Mouse (Mus musculus): Measurements from ENCODE around the gene Mpig6b.
A peak's percentile ranks its signal among the peaks of the same experiment; 100 is the strongest.

Mpig6b gene

GRCm38 (mm10) chr17:35088825-35089644, 23.1 kb upstream of the Mpig6b start, which contains the start of gene Abhd16a:
Abhd16a (plus strand) TSS chr17:35089263.
- peak; percentile 83 for ATAC-seq (ENCODE audit: insufficient number of reproducible peaks, low FRiP score, low TSS enrichment)

- ATAC-seq (ENCODE audit: insufficient number of reproducible peaks, low FRiP score, low TSS enrichment) = no peak
Observed at GRCm38 (mm10) chr17:35088151-35088550, 22.2 kb upstream of the Mpig6b start.

GRCm38 (mm10) chr17:35085208-35085865, 19.4 kb upstream of the Mpig6b start, which contains the start of gene Ly6g6f:
Ly6g6f (minus strand) TSS chr17:35085610.
- no peak for ATAC-seq (ENCODE audit: insufficient number of reproducible peaks, low FRiP score, low TSS enrichment)

DNA sequence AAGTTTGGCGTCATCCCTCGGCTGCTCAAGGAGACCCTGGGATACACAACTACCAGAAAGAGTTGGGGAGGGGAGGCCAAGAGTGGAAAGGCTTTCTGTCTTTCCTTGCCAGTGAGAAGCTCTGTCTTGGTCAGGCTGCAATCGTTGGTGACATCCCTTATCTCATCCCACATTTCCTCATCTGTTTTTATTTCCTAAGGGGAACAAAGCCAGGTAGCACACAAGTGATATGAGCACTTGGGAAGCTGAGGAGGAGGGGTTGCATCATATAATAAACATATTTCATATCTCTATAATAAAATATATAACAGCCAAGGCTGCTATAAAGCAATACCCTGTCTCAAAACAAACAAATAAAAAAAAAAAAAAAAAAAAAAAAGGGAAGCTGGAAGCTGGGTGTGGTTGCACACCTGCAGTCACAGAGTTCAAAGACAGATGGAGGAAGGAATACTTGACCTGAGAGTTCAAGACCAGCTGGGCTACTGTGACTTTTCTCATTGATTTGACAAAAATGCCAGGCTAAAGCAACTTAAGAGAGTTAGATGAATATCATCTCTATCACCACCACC, 18.0 kb upstream of the Mpig6b start:
- ATAC-seq (ENCODE audit: insufficient number of reproducible peaks, low FRiP score, low TSS enrichment) = no peak

DNA sequence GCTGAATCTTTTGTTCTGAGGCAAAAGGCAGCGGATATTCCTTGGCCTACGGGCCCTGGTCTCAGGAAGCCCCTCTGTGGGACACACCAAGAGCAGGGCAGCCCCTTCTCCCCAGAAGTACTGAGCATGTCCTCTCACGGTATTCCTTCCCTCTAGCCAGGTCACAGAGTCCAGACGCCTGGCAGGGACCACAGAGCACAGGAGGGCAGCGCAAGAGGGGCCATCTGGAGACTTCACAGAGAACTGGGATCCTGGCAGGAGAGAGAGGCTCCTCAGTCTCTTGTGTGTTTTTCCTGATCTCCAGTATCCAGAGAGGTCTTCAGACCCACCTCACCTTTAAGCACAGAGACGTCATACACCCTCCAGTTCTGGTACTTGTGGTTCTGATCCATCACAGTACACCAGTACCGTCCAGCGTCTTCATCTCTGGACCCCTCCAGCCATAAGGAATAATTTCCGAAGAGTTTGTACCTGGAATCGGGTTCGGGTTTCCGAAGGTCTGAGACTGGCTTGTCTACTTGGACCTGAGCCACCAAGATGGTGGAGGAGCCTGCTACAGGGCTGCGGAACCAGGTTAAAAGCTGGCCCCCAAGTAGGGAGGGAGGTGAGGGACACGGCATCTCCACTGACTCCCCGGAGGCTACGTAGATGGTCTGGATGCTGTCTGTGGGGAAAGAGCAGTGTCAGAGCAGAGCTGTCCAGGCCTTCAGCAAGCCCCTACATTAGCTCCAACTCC, 17.0 kb upstream of the Mpig6b start:
- peak; percentile 65; the same call in 1 of the 2 replicates for ATAC-seq (ENCODE audit: insufficient number of reproducible peaks, low FRiP score, low TSS enrichment)

DNA sequence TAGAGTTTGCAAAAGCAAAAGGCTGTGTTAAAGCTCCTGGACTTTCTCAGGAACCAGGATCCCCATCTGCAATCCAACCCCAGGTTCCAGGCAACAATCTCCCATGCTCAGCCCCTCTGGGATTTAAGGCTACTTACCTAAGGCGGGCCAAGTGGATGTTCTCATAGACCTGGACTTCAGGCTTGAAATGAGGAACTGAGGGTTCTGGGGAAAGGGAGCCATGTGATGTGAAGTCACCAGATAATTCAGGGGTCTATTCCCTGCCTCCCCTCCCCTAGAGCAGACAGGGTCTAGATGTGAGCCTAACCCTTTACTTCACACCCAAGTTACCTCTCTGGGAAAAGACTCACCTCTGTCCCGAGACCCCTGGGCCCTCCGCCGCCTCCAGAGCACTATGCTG, 14.7 kb upstream of the Mpig6b start:
- no peak for ATAC-seq (ENCODE audit: insufficient number of reproducible peaks, low FRiP score, low TSS enrichment)

GRCm38 (mm10) chr17:35080248-35080647, 14.3 kb upstream of the Mpig6b start:
- ATAC-seq (ENCODE audit: insufficient number of reproducible peaks, low FRiP score, low TSS enrichment) = no peak

DNA sequence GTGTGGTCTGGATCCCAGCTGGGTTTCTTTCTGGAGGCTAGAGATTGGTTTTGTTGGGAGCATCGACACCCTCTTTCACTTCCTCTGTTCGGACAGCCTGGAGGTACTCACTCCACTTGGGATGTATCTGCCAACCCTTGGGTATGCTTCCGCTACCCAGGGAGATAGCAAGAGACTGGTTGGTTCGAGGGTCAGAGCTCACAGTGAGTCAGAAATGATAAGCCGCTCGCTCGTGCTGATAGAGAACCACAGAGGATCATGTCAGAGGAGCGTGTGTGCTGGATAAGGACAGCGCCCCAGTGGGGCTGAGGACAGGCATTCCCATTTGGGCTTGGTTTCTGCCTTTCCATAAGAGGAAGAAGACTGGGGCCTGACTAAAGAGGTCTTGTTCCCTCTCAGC, 13.8 kb upstream of the Mpig6b start:
- ATAC-seq (ENCODE audit: insufficient number of reproducible peaks, low FRiP score, low TSS enrichment) = no peak

GRCm38 (mm10) chr17:35077786-35078233, 11.8 kb upstream of the Mpig6b start, which contains the start of gene Ly6g6d:
Ly6g6d (minus strand) TSS chr17:35078065.
- ATAC-seq (ENCODE audit: insufficient number of reproducible peaks, low FRiP score, low TSS enrichment) = peak; percentile 46; the same call in 1 of the 2 replicates

DNA sequence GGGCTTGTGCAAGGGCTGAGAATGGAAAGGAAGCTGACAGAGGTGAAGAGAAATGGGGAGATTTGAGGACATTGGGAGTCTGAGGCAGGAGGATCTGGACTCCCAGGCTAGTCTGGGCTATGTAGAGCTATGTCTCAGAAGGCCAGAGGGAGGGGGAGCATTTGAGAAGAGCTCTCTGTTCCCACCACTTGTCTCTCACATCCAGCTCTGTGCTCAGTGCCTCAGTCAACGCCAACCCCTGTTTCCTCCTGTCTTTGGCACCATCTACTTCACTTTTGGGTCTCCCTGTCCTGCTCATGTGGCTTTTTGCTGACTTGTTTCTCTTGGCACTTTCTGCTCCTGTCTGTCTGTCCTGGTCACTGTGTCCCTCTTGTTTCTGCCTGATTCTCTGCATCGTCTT, 11.3 kb upstream of the Mpig6b start:
- ATAC-seq (ENCODE audit: insufficient number of reproducible peaks, low FRiP score, low TSS enrichment) = no peak

GRCm38 (mm10) chr17:35076507-35077176, 10.7 kb upstream of the Mpig6b start, which contains the start of gene Ly6g6e:
Ly6g6e (plus strand) TSS chr17:35076902.
- no peak for ATAC-seq (ENCODE audit: insufficient number of reproducible peaks, low FRiP score, low TSS enrichment)

- ATAC-seq (ENCODE audit: insufficient number of reproducible peaks, low FRiP score, low TSS enrichment) = peak; percentile 57
Observed at GRCm38 (mm10) chr17:35074097-35074496, 8.1 kb upstream of the Mpig6b start.

GRCm38 (mm10) chr17:35071454-35071853, 5.5 kb upstream of the Mpig6b start:
- no peak for ATAC-seq (ENCODE audit: insufficient number of reproducible peaks, low FRiP score, low TSS enrichment)

DNA sequence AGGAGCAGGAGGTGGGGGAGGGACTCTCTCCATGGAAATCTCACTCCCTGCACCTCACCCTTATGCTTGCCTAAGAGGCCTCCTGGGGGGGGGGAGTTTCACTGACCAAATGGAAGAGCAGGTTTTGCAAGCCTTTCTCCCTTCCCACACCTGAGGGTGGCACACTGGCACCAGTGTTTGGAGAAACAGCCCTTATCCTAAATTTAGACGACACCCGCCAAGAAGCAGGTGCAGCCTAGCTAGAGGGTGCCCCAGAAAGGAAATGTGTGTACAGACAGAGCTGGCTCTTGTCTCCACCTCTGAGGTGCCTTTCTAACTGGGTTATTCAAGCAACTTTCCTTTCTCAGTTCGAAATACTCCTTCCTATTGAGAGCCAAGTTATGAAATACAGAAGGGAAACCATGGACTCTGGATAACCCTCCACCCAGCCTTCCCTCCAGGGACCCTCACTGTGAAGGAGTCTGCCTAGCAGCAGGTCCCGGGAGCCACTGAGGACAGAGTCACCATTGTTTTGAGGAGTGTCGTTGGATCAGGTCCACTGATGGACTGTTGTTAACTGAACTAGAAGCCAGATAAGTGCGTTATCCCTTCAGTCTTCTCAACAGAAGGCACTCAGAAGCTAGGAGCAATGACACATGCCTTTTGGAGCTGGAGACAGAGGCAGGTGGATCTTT, 4.7 kb upstream of the Mpig6b start:
- ATAC-seq (ENCODE audit: insufficient number of reproducible peaks, low FRiP score, low TSS enrichment) = peak; percentile 87

DNA sequence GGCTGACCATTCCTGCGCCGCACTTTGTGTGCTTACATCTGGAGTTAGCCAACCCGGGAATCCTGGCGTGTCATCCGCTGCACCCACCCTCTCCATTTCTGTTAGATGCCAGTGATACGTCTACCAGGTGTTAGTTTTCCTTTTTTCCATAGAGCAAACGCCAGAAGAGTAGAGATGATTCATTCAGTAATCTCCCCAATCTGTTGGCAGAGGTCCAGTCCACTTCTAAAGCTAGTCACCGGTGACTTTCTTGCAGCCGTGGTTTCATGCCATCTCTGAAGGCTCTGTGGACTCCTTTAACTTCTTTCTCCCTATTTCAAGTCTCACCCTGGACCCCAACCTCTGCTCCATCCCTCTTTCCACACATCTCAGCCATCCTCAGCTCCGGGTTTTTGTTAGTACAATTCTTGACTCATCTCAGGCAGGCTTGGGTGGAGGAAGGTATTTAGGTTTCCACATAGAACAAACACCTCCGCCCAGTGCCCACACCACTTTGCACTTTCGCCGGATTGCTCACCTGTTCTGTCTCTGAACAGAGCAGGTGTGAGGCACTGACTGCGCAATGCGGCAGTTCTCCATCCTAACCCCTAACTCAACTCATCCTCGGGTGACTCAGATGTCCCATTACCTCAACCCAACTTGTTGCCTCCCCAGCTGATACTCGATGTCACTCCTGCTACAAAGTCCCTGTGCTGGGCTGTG, 2.4 kb upstream of the Mpig6b start:
- ATAC-seq (ENCODE audit: insufficient number of reproducible peaks, low FRiP score, low TSS enrichment) = no peak

DNA sequence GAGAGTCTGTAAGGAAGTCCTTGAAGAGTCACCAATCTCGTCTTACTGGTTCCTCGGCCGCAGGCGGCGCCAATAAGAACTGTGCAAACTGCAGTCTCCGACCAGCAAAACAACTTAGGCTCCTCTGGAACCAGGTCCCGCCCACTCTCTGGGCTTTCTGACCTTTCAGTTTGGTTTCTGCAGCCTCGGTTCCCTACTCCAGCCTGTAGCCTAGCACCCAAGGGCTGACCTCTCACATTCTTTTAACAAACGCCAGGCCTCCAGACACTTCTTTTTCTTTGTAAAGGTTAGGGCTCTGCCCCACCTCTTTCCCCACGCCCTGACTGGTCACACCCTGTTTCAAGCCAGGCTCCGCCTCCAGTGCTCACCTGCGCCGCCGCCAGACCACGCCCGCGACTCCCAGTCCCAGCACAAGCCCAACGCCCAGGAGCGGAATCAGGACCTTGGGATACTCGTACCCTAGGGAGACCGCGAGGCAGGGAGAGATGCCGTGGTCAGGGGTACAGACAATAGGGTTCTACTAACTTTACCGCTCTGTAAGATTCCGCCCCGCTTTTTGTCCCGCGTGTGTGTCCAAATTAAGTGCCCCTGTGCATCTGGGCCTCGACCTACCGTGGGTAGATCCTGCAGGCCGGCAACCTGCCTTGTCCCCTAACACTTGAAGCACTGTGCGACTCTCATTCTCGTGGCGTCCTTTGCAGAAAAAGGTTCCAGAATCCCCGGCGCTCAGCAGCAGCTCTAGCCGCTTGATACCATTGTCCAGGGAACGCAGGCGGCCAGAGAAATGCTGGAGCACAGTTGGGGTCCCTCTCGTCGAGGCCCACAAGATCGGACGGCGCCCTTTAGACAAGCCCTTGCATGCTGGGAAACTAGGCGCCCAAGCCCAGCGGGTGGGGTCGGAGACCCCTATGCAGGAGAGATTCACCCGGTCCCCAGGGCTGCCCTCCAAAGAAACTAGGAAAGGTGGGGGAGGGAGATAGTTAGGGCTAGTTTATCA, 735 bp downstream of the Mpig6b start, which contains the start of gene Ly6g6c:
Gene Ly6g6c, plus strand, starts transcription at position 438 of the 997 bp plus-strand sequence.
- ATAC-seq (ENCODE audit: insufficient number of reproducible peaks, low FRiP score, low TSS enrichment) = no peak

- ATAC-seq (ENCODE audit: insufficient number of reproducible peaks, low FRiP score, low TSS enrichment) = no peak
Observed at GRCm38 (mm10) chr17:35064378-35064877, 1.6 kb downstream of the Mpig6b start.
